Mouse (Mus musculus) T-helper 2 cell (primary cell): ENCODE results near the gene Morn3.

Source experiments
- in situ Hi-C: fragments of 300-600 bp; cut with MboI, MseI; formaldehyde crosslinking; loops from one replicate; pipeline ENCODE4 v1.15.1; 2025; ENCODE audit warnings: high pct_unique_total_duplicates

Gene Morn3

GRCm38 (mm10) chr5:123060706-123061401 lies 14.0 kb upstream of the Morn3 start:
- in situ Hi-C loops: no loop called here

DNA sequence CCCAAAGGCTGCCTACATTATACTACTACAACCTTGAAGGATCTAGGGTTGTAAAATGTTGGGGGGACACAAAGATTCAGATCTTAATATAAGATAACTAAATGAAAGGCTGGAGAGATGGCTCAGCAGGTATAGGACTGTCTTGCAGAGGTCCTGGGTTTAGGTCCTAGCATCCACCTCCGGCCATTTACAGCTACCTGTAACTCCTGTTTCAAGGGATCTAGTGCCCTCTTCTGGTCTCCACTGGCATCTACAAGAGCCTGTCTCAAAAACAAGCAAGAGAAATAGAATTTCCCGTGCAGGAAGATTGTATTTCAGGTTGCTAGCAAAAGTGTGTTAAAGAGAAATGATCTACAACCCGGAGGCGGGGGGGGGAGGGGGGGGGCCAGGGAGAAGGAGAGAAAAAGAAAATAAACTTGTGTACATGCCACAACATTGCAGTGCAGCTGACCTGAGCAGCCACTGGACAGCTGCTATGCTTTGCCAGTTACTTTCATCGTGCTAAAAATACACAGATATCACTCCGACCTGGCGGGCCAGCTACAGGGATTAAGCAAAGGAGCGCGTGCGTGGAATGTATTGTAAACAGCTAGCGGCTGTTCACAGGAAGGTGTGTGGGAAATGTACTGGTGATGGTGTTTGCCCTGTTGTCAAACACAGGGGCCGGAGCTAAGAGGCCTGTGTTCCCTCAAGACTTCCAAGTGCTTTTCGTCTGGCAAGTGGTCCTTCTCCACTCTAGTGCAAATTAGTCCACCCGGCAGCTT lies 13.1 kb upstream of the Morn3 start:
- in situ Hi-C loops: no loop called here

- in situ Hi-C loops: no loop called here
These were observed 11.7 kb upstream of the Morn3 start for GRCm38 (mm10) chr5:123058251-123059102.

DNA sequence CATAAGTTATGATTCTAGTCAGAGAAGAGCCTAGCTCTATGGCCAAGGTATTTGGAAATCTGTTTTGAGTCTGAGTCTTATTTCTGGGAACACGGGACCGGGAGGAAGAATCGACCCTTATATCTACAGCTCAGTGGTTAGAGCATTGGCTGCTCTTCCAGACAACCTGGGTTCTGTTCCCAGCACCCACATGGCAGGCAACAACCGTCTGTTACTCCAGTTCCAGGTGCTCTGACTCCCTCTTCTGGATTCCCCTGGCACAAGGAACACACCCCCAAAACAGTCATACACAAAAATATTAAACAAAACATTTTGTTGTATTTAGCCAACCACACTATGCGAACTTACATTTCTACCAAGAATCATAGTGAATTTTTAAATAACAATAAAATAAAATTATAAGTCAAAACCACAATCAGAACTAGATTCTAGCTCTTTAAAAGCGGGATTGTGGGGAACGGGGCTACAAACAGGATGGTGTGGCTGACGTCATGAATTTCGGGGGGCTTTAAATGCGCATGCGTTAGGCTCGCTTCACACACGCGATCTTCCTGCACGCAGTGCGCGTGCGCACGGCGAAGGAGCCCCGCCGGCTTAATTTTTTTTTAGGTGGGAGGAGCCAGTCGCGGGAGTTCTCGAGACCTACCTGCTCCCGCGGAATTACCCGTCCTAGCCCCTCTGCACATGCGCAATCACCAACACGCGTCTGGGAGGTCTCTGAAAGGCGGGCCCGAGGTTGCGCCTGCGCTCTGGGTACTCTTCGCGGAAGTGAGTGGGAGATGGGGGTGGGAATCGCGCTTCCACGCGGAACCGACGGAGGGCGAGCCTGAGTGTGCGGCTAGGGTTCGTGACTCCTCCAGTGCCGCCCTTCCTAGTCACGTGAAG lies 10.8 kb upstream of the Morn3 start:
- in situ Hi-C loops: no loop called here

DNA sequence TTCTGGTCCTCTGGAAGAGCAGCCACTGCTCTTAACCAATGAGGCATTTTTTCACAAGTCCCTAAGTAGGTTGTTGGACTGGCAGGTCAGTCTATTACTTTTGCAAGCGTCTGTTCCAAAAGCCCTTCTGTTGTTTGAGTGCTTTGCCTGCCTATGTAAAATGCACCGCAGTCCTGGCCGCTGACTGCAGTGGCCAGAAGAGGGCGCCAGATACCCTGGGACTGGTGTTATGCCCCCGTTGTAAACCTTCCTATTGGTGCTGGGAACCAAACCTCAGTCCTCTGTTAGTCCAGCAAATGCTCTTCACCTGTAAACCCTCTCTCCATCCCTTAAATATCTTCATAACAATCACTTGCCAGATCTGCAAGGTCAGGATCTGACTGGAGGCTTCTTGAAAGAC lies 4.9 kb upstream of the Morn3 start:
- in situ Hi-C loops: no loop called here

GRCm38 (mm10) chr5:123050918-123051317 lies 4.1 kb upstream of the Morn3 start:
- in situ Hi-C loops: no loop called here

- in situ Hi-C loops: no loop called here
These were observed 2.5 kb upstream of the Morn3 start for GRCm38 (mm10) chr5:123049271-123049670.

GRCm38 (mm10) chr5:123045561-123046295 lies 1.1 kb downstream of the Morn3 start:
- in situ Hi-C loops: no loop called here

DNA sequence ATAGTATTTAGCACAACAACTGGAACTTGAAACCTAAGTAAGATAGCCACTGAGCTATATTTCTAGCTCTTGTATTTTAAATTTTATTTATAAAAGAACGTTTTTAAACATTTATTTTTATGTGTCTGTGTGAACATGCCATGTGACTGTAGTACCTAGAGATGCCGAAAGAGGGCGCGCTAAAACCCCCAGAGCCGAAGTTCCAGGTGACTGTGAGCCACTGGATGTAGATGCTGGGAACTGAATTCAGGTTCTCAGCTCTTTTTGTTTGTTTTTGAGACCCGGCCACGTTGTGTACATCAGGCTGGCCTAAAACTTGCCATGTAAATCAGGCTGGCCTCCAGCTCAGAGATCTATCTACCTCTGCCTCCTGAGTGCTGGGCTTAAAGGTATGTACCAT lies 3.0 kb downstream of the Morn3 start:
- in situ Hi-C loops: no loop called here

GRCm38 (mm10) chr5:123040796-123041195 lies 6.0 kb downstream of the Morn3 start:
- in situ Hi-C loops: no loop called here

DNA sequence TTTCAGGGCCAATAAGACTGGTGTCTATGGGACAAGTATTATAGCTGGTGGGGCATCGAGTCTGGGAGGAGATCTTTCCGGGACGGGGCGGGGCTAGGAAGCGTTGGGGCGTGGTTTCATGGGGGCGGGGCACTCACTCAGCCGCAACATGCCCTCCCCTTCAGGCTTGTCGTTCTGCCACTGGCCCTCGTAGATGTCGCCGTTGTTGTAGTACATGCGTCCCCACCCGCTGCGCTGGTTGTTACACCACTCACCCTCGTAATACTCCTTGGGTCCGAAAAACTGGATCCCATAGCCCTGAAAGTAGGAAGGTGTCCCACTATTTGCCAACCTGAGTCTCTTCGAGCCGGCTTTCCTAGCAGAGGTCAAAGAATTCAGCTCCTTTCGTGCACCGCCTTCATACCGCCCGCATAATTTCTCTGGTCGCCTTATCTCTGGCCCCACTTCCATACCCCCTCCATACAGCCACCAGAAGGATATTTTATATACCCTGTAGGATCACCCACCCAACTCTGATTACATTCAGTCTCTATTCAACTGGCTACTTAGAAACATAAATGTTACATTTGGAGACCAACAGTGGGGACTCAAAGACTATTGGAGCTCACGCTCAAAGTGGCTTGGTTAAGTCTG lies 7.6 kb downstream of the Morn3 start:
- in situ Hi-C loops: no loop called here

DNA sequence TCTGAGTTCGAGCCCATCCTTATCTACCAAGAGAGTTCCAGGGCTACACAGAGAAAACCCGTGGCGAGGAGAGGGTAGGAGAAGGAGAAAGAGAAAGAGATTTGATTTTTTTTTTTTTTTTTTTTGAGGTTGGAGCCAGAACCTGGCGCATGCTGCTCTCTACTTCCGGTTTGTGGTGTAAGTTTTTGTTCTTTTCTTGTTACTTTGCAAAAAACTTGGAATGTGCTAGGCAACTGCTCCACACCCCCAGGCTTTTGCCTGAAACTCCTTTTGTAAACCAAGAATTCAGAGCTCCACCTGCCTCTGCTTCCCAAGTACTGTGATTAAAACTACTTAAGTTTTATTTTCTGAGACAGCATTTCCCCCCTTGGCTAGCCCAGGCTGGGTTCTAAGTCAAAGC lies 8.7 kb downstream of the Morn3 start:
- in situ Hi-C loops: no loop called here

- in situ Hi-C loops: no loop called here
These were observed 11.3 kb downstream of the Morn3 start for GRCm38 (mm10) chr5:123035564-123035963.

DNA sequence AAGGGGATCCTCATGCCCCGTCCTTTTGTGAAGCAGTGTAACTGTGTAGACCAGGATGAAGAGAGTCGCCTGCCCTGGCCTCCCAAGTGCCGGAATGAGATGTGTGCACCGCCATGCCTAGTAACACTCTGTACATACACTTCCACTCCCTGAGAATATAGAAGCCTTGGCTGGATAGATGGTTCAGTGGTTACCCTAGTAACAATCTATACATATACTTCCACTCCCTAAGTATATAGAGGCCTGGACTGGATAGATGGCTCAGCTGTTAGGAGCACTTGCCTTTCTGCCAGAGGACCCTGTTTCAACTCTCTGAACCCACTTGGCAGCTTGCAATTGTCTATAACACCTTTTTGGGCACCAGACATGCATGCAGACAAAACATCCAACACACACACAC lies 11.7 kb downstream of the Morn3 start:
- in situ Hi-C loops: no loop called here

- in situ Hi-C loops: no loop called here
These were observed 13.1 kb downstream of the Morn3 start for GRCm38 (mm10) chr5:123033646-123034160.

DNA sequence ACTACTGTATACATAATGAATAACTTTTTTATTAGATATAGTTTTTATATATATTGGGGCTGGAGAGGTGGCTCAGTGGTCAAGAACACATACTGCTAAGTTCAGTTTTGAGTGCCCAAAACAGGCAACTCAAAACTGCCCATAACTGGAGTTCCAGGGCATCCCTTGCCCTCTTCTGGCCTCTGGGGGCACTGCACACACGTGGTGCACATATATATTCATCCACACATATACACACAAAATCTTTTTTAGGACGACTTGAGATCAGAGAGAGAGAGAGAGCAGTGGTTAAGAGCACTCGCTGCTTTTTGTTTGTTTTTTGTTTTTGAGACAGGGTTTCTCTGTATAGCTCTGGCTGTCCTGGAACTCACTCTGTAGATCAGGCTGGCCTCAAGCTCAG lies 15.5 kb downstream of the Morn3 start:
- in situ Hi-C loops: no loop called here

DNA sequence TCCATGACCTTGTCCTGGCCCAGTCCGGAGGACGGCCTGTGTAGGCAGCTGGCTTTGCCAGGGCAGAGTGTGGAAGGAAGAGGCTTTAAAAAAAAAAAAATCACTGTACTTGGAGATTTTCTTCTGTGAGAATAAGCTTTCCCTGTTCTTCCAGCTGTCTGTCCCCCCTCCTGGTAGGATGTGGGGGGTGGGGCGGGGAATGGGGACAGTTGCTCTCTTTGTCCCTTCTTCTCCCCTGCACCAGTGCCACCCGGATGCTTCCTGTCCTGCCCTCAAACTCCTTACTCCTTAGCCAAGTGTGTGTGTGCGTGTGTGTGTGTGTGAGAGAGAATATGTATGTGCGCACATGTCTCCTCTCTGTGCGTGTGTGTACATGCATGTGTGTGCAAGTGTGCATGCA lies 17.1 kb downstream of the Morn3 start:
- in situ Hi-C loops: no loop called here

- in situ Hi-C loops: no loop called here
These were observed 19.4 kb downstream of the Morn3 start for GRCm38 (mm10) chr5:123027436-123027835.

- in situ Hi-C loops: no loop called here
These were observed 20.4 kb downstream of the Morn3 start for GRCm38 (mm10) chr5:123026414-123026813.
